Mouse (Mus musculus): ENCODE measurements around the gene Dusp2. TPM values are rescaled to one million over a fixed set of nuclear protein-coding genes. Genes with fewer than 3 reads are reported as not detected.

The Dusp2 gene
- polyA plus RNA-seq, 1 experiment, result 13.9 TPM

DNA sequence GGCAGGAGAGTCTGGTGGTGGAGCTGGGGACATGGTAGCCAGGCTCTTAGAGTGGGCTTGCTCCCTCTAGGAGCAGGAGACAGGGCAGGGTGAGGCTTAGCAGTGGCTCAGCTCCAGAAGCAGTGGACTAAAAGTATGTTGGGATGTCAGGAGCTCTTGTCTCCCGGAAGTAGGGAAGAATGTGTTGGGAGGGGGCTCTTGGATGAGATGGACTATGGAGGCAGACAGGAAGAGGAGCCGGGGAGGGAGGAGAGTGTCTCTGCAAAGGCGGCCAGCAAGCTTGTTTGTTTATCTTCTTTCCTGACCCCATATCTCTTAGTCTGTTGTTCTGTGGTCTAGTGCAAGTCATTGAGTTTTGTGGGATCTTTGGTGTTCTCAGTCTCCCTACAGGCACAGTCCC is 39.1 kb downstream of the Dusp2 start:
- TF ChIP-seq USF1 (IDR thresholded peaks at IDR 0.05; ENCODE audit: low read depth), result no peak
- peaks cover 42% of the 10 kb centered on the region for H3K27me3 ChIP-seq (ENCODE audit: control insufficient read depth, insufficient read depth, insufficient read length)
- no peak overlapping the region for H3ac ChIP-seq (ENCODE audit: control insufficient read depth, insufficient read length, low read depth)
- no peaks in the 10 kb centered on the region for H3K79me2 ChIP-seq (ENCODE audit: control insufficient read depth, insufficient read depth)
- no peak overlapping the region for H3K4me3 ChIP-seq (ENCODE audit: insufficient read depth, poor library complexity, severe bottlenecking)
- no peaks in the 10 kb centered on the region for H3K36me3 ChIP-seq (ENCODE audit: control insufficient read depth, insufficient read depth)
- no peaks in the 10 kb centered on the region for H3K79me3 ChIP-seq (ENCODE audit: low read depth)

DNA sequence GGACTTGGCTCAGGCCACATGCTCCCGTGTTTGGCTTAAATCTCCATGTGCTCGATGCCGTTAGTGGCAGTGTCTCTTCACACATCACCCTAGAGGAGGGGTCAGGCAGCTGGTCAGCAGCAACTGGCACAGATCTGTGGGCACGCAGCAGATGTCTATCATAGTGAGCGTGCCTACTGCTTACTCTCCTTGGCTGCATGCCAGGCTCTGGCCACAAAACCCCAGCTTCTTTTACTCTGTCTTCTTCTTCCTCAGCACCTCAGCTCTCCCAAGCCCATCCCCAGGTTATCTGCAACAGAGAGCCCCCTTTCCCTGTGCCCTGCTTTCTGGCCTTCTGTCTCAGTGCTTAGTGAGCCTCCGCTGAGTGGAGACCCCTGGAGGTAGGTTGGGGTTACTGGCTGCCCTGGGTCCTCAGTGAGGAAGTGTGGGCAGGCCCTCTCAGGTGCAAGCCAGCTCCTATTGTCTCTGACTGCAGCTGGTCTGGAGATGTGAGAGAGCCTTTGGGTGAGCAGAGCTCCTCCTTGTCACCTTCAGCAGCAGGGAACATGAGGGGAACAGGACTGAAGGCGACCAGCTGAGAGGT is 39.9 kb downstream of the Dusp2 start:
- H3K79me3 ChIP-seq (ENCODE audit: low read depth), result no peaks in the 10 kb centered on the region
- no peak for TF ChIP-seq CEBPB (IDR thresholded peaks at IDR 0.05; ENCODE audit: low read depth)
- no peak for TF ChIP-seq CTCF (IDR thresholded peaks at IDR 0.05; ENCODE audit: control insufficient read depth, insufficient read depth, insufficient read length)
- TF ChIP-seq USF1 (IDR thresholded peaks at IDR 0.05; ENCODE audit: low read depth), result no peak
- TF ChIP-seq MAX (IDR thresholded peaks at IDR 0.05), result no peak
- no peak for TF ChIP-seq MYOD1 (IDR thresholded peaks at IDR 0.05; ENCODE audit: control insufficient read depth, insufficient read length, low read depth)
- TF ChIP-seq MYOG (IDR thresholded peaks at IDR 0.05; ENCODE audit: control insufficient read depth, extremely low read depth, insufficient read length), result no peak
- no peak for TF ChIP-seq FOSL1 (IDR thresholded peaks at IDR 0.05; ENCODE audit: insufficient read depth, low read length, poor library complexity, severe bottlenecking)
- H3K4me3 ChIP-seq (ENCODE audit: insufficient read depth, poor library complexity, severe bottlenecking), result no peak overlapping the region
- no peaks in the 10 kb centered on the region for H3K36me3 ChIP-seq (ENCODE audit: control insufficient read depth, insufficient read depth)
- H3K27me3 ChIP-seq (ENCODE audit: control insufficient read depth, insufficient read depth, insufficient read length), result peaks cover 35% of the 10 kb centered on the region
- H3K79me2 ChIP-seq (ENCODE audit: control insufficient read depth, insufficient read depth), result no peaks in the 10 kb centered on the region
- H3ac ChIP-seq (ENCODE audit: control insufficient read depth, insufficient read length, low read depth), result no peak overlapping the region

DNA sequence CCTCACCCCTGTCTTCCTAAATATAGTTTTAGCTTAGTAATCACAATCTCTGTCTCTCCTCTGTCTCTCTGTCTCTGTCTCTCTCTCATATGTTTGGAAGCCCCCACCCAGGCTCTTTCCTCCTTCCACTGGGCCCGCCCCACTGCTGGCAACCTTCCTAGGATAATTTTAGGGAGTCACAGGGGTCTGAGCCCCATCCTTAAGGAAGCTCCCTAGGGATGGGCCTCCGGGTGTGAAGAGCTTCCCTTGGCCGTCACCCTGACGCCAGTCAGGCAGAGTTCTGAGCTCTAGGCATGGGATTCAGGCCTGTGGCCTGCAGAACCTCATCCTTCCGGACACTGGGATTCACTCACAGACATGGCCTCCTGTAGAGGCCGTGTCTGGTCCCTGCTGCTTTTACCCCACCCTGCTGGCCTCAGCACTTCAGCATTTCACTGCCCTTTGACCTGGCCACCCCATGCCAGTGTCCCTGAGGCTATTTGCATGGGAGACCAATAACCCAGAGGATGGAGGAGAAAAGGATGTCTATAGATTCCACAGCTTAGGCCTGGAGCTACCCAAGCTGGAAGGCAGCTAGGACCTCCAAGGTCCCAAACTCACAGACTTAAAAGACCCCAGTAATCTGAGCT is 40.6 kb downstream of the Dusp2 start:
- Histone ChIP-seq H3ac (ENCODE audit: control insufficient read depth, insufficient read length, low read depth) (no peak overlapping the region), H3K79me3 (ENCODE audit: low read depth) (no peaks in the 10 kb centered on the region), H3K27me3 (ENCODE audit: control insufficient read depth, insufficient read depth, insufficient read length) (peaks cover 32% of the 10 kb centered on the region), H3K79me2 (ENCODE audit: control insufficient read depth, insufficient read depth) (no peaks in the 10 kb centered on the region), H3K36me3 (ENCODE audit: control insufficient read depth, insufficient read depth) (no peaks in the 10 kb centered on the region), H3K4me3 (ENCODE audit: insufficient read depth, poor library complexity, severe bottlenecking) (no peak overlapping the region)
- TF ChIP-seq MAX (IDR thresholded peaks at IDR 0.05) (no peak), MYOG (IDR thresholded peaks at IDR 0.05; ENCODE audit: control insufficient read depth, extremely low read depth, insufficient read length) (no peak), MYOD1 (IDR thresholded peaks at IDR 0.05; ENCODE audit: control insufficient read depth, insufficient read length, low read depth) (no peak), FOSL1 (IDR thresholded peaks at IDR 0.05; ENCODE audit: insufficient read depth, low read length, poor library complexity, severe bottlenecking) (no peak), CTCF (IDR thresholded peaks at IDR 0.05; ENCODE audit: control insufficient read depth, insufficient read depth, insufficient read length) (no peak), CEBPB (IDR thresholded peaks at IDR 0.05; ENCODE audit: low read depth) (no peak), USF1 (IDR thresholded peaks at IDR 0.05; ENCODE audit: low read depth) (no peak)

DNA sequence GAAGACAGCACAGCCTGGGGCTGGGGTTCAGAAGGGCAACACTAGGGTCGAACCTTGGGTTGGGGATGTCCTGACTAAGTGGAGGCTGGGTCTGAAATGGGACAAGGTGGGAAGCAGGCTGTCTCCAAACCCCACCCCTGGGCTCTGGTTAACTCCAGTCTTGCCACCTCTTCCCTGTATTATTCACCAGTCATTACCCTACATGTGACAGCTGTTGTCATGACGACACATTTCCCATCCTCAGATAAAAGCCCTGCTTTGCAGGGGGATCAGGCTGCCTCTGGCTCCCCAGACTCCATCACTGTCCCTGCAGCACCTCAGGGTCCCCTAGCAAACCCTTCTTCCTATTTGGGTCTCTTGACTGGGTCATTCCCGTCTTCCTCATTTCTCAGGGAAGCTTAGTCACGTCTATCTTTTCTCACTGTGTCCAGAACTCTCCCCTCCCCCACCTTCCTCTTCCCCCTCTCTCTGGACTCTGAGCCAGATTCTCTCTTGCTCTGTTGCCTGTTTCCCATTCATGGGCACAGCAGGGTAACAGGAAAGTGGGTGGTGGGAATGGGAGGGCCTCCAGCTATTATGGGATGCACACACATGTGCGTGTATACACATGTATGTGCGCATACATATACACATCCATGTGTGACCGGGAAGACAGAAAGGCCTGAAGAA is 42.1 kb downstream of the Dusp2 start:
- no peaks in the 10 kb centered on the region for H3K36me3 ChIP-seq (ENCODE audit: control insufficient read depth, insufficient read depth)
- no peaks in the 10 kb centered on the region for H3K79me2 ChIP-seq (ENCODE audit: control insufficient read depth, insufficient read depth)

DNA sequence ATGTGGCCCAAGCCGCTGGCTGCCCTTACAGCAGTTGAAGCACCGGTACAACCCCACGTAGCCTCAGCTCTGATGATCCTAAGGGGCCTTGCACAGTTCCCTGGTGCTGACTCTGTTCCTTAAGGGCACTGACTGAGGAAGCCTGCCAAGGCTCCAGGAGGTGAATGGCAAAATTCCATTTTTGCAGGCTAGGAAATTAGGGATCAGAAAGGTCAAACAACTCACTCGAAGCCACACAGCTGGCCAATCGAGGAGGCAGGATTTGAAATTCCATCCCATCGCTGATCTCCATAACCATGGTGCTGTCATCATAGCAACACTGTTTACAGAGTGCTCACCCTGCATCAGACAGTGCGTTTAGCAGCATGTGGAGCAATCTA is 42.6 kb downstream of the Dusp2 start:
- peaks cover 25% of the 10 kb centered on the region for H3K27me3 ChIP-seq (ENCODE audit: control insufficient read depth, insufficient read depth, insufficient read length)
- no peaks in the 10 kb centered on the region for H3K79me3 ChIP-seq (ENCODE audit: low read depth)
- H3K36me3 ChIP-seq (ENCODE audit: control insufficient read depth, insufficient read depth), result no peaks in the 10 kb centered on the region
- H3K79me2 ChIP-seq (ENCODE audit: control insufficient read depth, insufficient read depth), result no peaks in the 10 kb centered on the region
- H3K4me3 ChIP-seq (ENCODE audit: insufficient read depth, poor library complexity, severe bottlenecking), result no peak overlapping the region
- no peak overlapping the region for H3ac ChIP-seq (ENCODE audit: control insufficient read depth, insufficient read length, low read depth)
- TF ChIP-seq CTCF (IDR thresholded peaks at IDR 0.05; ENCODE audit: control insufficient read depth, insufficient read depth, insufficient read length), result no peak
- TF ChIP-seq FOSL1 (IDR thresholded peaks at IDR 0.05; ENCODE audit: insufficient read depth, low read length, poor library complexity, severe bottlenecking), result no peak
- TF ChIP-seq MYOG (IDR thresholded peaks at IDR 0.05; ENCODE audit: control insufficient read depth, extremely low read depth, insufficient read length), result no peak
- no peak for TF ChIP-seq USF1 (IDR thresholded peaks at IDR 0.05; ENCODE audit: low read depth)
- TF ChIP-seq MAX (IDR thresholded peaks at IDR 0.05), result no peak
- no peak for TF ChIP-seq MYOD1 (IDR thresholded peaks at IDR 0.05; ENCODE audit: control insufficient read depth, insufficient read length, low read depth)
- no peak for TF ChIP-seq CEBPB (IDR thresholded peaks at IDR 0.05; ENCODE audit: low read depth)

More for the DNA sequence above, 42.1 kb downstream of the Dusp2 start:
- Histone ChIP-seq H3K4me3 (ENCODE audit: insufficient read depth, poor library complexity, severe bottlenecking) (no peak overlapping the region), H3K79me3 (ENCODE audit: low read depth) (no peaks in the 10 kb centered on the region), H3K27me3 (ENCODE audit: control insufficient read depth, insufficient read depth, insufficient read length) (peaks cover 29% of the 10 kb centered on the region), H3ac (ENCODE audit: control insufficient read depth, insufficient read length, low read depth) (no peak overlapping the region)
- no peak for TF ChIP-seq FOSL1 (IDR thresholded peaks at IDR 0.05; ENCODE audit: insufficient read depth, low read length, poor library complexity, severe bottlenecking)
- TF ChIP-seq USF1 (IDR thresholded peaks at IDR 0.05; ENCODE audit: low read depth), result no peak
- TF ChIP-seq MYOG (IDR thresholded peaks at IDR 0.05; ENCODE audit: control insufficient read depth, extremely low read depth, insufficient read length), result no peak
- TF ChIP-seq CEBPB (IDR thresholded peaks at IDR 0.05; ENCODE audit: low read depth), result no peak
- no peak for TF ChIP-seq CTCF (IDR thresholded peaks at IDR 0.05; ENCODE audit: control insufficient read depth, insufficient read depth, insufficient read length)
- no peak for TF ChIP-seq MYOD1 (IDR thresholded peaks at IDR 0.05; ENCODE audit: control insufficient read depth, insufficient read length, low read depth)
- TF ChIP-seq MAX (IDR thresholded peaks at IDR 0.05), result no peak

All from C2C12 (cell line).